ENCODE assay signal across 7 mouse cellular contexts in genomic region chr4:107252522-107252921, GRCm38 (mm10). TPM values are rescaled to one million over a fixed set of nuclear protein-coding genes. Genes with fewer than 3 reads are reported as not detected.
DNase-seq lines count a peak whose midpoint lies in the region; ATAC-seq and TF ChIP-seq lines count a peak whose summit lies in the region.

No protein-coding gene starts in this region.

- H3K9ac ChIP-seq in lung, embryonic 15.5 days = peak overlapping the region; percentile 76
- peak overlapping the region; percentile 75; the same call in 1 of the 2 replicates for H3K9ac ChIP-seq in hindbrain, embryonic 11.5 days (ENCODE audit: low read depth, low read length)
- peak overlapping the region; percentile 82 for H3K9ac ChIP-seq in midbrain, embryonic 14.5 days (replicated peaks; ENCODE audit: low read length)

- no peaks in the 10 kb centered on the region for H3K27me3 ChIP-seq in lung, embryonic 15.5 days
- H3K27me3 ChIP-seq in hindbrain, embryonic 11.5 days (ENCODE audit: control insufficient read depth, insufficient read depth, low read length) = no peaks in the 10 kb centered on the region
- no peaks in the 10 kb centered on the region for H3K27me3 ChIP-seq in midbrain, embryonic 14.5 days (ENCODE audit: control insufficient read depth, insufficient read depth, low read length)

- no peak for DNase-seq in lung, postnatal 10 days
- no peak for DNase-seq in hindbrain, embryonic 11.5 days (ENCODE audit: low spot score)
- peak; percentile 18 for DNase-seq in midbrain, embryonic 14.5 days
- DNase-seq in urinary bladder, postnatal 36 days (ENCODE audit: low spot score in 2 of 2) = no peak

- H3K9me3 ChIP-seq in lung, embryonic 15.5 days = no peaks in the 10 kb centered on the region
- no peaks in the 10 kb centered on the region for H3K9me3 ChIP-seq in hindbrain, embryonic 11.5 days (ENCODE audit: control insufficient read depth, low read length)
- no peaks in the 10 kb centered on the region for H3K9me3 ChIP-seq in midbrain, embryonic 14.5 days (ENCODE audit: control insufficient read depth, low read length)

- peaks cover 43% of the 10 kb centered on the region for H3K4me1 ChIP-seq in lung, embryonic 15.5 days
- peaks cover 7% of the 10 kb centered on the region for H3K4me1 ChIP-seq in cortical plate, adult 2 months (ENCODE audit: control insufficient read depth, insufficient read depth, low read length)
- no peaks in the 10 kb centered on the region for H3K4me1 ChIP-seq in hindbrain, embryonic 11.5 days (replicated peaks; ENCODE audit: control insufficient read depth, insufficient read depth, low read length)
- peaks cover 3% of the 10 kb centered on the region; the same call in 1 of the 2 replicates for H3K4me1 ChIP-seq in midbrain, embryonic 14.5 days (ENCODE audit: control insufficient read depth, insufficient read depth, low read length)

- peak overlapping the region; percentile 88 for H3K4me3 ChIP-seq in lung, embryonic 15.5 days
- peak overlapping the region; percentile 97 for H3K4me3 ChIP-seq in cortical plate, adult 2 months (ENCODE audit: insufficient read depth, low read length)
- peak overlapping the region; percentile 83 for H3K4me3 ChIP-seq in hindbrain, embryonic 11.5 days (ENCODE audit: low read depth, low read length)
- H3K4me3 ChIP-seq in midbrain, embryonic 14.5 days (replicated peaks; ENCODE audit: low read depth, low read length) = peak overlapping the region; percentile 81

- ATAC-seq in lung, embryonic 15.5 days (ENCODE audit: borderline replicate concordance, extremely low read depth, low FRiP score, low TSS enrichment) = no peak
- ATAC-seq in hindbrain, embryonic 11.5 days (ENCODE audit: low FRiP score) = no peak
- no peak for ATAC-seq in midbrain, embryonic 14.5 days (ENCODE audit: low FRiP score, low TSS enrichment)
- ATAC-seq in megakaryocyte-erythroid progenitor cell, adult 5-6 weeks (replicated peaks; ENCODE audit: low FRiP score, low TSS enrichment, poor library complexity, severe bottlenecking) = no peak

- H3K27ac ChIP-seq in lung, embryonic 15.5 days = peak overlapping the region; percentile 87
- no peak overlapping the region for H3K27ac ChIP-seq in cortical plate, adult 2 months (ENCODE audit: insufficient read depth, low read length)
- no peak overlapping the region for H3K27ac ChIP-seq in hindbrain, embryonic 11.5 days (ENCODE audit: low read depth, low read length)
- H3K27ac ChIP-seq in midbrain, embryonic 14.5 days (replicated peaks; ENCODE audit: low read depth, low read length) = no peak overlapping the region; the same call in 1 of the 2 replicates

- 1% methylated on average over 11 of the region's 11 CpGs for WGBS in lung, embryonic 15.5 days
- 1% methylated on average over 11 of the region's 11 CpGs for WGBS in hindbrain, embryonic 11.5 days
- WGBS in midbrain, embryonic 14.5 days = under 1% methylated on average over 11 of the region's 11 CpGs

- no peak for TF ChIP-seq CTCF in cortical plate, adult 2 months (IDR thresholded peaks at IDR 0.05; ENCODE audit: extremely low read depth, insufficient read depth, low read length)

- H3K36me3 ChIP-seq in lung, embryonic 15.5 days = no peaks in the 10 kb centered on the region
- no peaks in the 10 kb centered on the region for H3K36me3 ChIP-seq in hindbrain, embryonic 11.5 days (ENCODE audit: control insufficient read depth, insufficient read depth, low read length)
- no peaks in the 10 kb centered on the region for H3K36me3 ChIP-seq in midbrain, embryonic 14.5 days (ENCODE audit: control insufficient read depth, insufficient read depth, low read length)

- H3K4me2 ChIP-seq in lung, embryonic 15.5 days = peak overlapping the region; percentile 79
- peak overlapping the region; percentile 86 for H3K4me2 ChIP-seq in hindbrain, embryonic 11.5 days (replicated peaks; ENCODE audit: low read depth, low read length)
- H3K4me2 ChIP-seq in midbrain, embryonic 14.5 days (ENCODE audit: low read length) = peak overlapping the region; percentile 71

- no peak for TF ChIP-seq POLR2A in cortical plate, adult 2 months (IDR thresholded peaks at IDR 0.05; ENCODE audit: extremely low read depth, insufficient read depth, low read length)

RNA-seq across cellular contexts. Expression of gene Lrrc42, which starts 0.8 kb away (rescaled TPM):
- polyA plus RNA-seq in lung, embryonic 15.5 days (2015; fragmentation: Nextera tagmentation; extraction: Ambion mirVana) = 71.7 and 72.6 TPM in 2 replicates
- 18.9 and 20.2 TPM in 2 replicates for polyA plus RNA-seq in cortical plate, adult 2 months (2012; rRNA removed)
- 79.1 and 83.0 TPM in 2 replicates for polyA plus RNA-seq in hindbrain, embryonic 11.5 days (2014; fragmentation: Nextera tagmentation; extraction: Ambion mirVana)
- polyA plus RNA-seq in midbrain, embryonic 14.5 days (2014; fragmentation: Nextera tagmentation; extraction: Ambion mirVana) = 47.5 and 50.7 TPM in 2 replicates
- 18.3 and 46.6 TPM in 2 replicates for total RNA-seq in megakaryocyte-erythroid progenitor cell, adult 5-6 weeks (2014; fragmentation: Nextera tagmentation)
- total RNA-seq in megakaryocyte-erythroid progenitor cell, adult 5-6 weeks (2017) = 15.0 and 16.7 TPM in 2 replicates

RNA-seq across cellular contexts. Expression of gene Hspb11, which starts 0.9 kb away (rescaled TPM):
- polyA plus RNA-seq in lung, embryonic 15.5 days (2015; fragmentation: Nextera tagmentation; extraction: Ambion mirVana) = 35.2 and 38.7 TPM in 2 replicates
- 16.9 and 19.8 TPM in 2 replicates for polyA plus RNA-seq in cortical plate, adult 2 months (2012; rRNA removed)
- 32.0 and 39.3 TPM in 2 replicates for polyA plus RNA-seq in hindbrain, embryonic 11.5 days (2014; fragmentation: Nextera tagmentation; extraction: Ambion mirVana)
- polyA plus RNA-seq in midbrain, embryonic 14.5 days (2014; fragmentation: Nextera tagmentation; extraction: Ambion mirVana) = 38.2 and 45.7 TPM in 2 replicates
- 3.7 and 17.2 TPM in 2 replicates for total RNA-seq in megakaryocyte-erythroid progenitor cell, adult 5-6 weeks (2014; fragmentation: Nextera tagmentation)
- total RNA-seq in megakaryocyte-erythroid progenitor cell, adult 5-6 weeks (2017) = 11.2 and 12.7 TPM in 2 replicates

RNA-seq across cellular contexts. Expression of gene Ldlrad1, which starts 43.5 kb away (rescaled TPM):
- polyA plus RNA-seq in lung, embryonic 15.5 days (2015; fragmentation: Nextera tagmentation; extraction: Ambion mirVana) = 0.15 TPM in 1 of 2 replicates, not detected in the other
- polyA plus RNA-seq in cortical plate, adult 2 months (2012; rRNA removed) = not detected in 2 replicates
- polyA plus RNA-seq in hindbrain, embryonic 11.5 days (2014; fragmentation: Nextera tagmentation; extraction: Ambion mirVana) = not detected in 2 replicates
- polyA plus RNA-seq in midbrain, embryonic 14.5 days (2014; fragmentation: Nextera tagmentation; extraction: Ambion mirVana) = not detected in 2 replicates
- total RNA-seq in megakaryocyte-erythroid progenitor cell, adult 5-6 weeks (2014; fragmentation: Nextera tagmentation) = 0.57 TPM in 1 of 2 replicates, not detected in the other
- not detected in 2 replicates for total RNA-seq in megakaryocyte-erythroid progenitor cell, adult 5-6 weeks (2017)

RNA-seq across cellular contexts. Expression of gene Dio1, which starts 54.4 kb away (rescaled TPM):
- polyA plus RNA-seq in lung, embryonic 15.5 days (2015; fragmentation: Nextera tagmentation; extraction: Ambion mirVana) = 0.18 and 0.25 TPM in 2 replicates
- polyA plus RNA-seq in cortical plate, adult 2 months (2012; rRNA removed) = not detected in 2 replicates
- polyA plus RNA-seq in hindbrain, embryonic 11.5 days (2014; fragmentation: Nextera tagmentation; extraction: Ambion mirVana) = not detected in 2 replicates
- polyA plus RNA-seq in midbrain, embryonic 14.5 days (2014; fragmentation: Nextera tagmentation; extraction: Ambion mirVana) = not detected in 2 replicates
- not detected in 2 replicates for total RNA-seq in megakaryocyte-erythroid progenitor cell, adult 5-6 weeks (2014; fragmentation: Nextera tagmentation)
- total RNA-seq in megakaryocyte-erythroid progenitor cell, adult 5-6 weeks (2017) = not detected in 2 replicates
